Mouse (Mus musculus) kidney, embryonic 15.5 days (tissue): ENCODE results near the gene Ipcef1. TPM values are rescaled to one million over a fixed set of nuclear protein-coding genes. Genes with fewer than 3 reads are reported as not detected.

Source experiments
- ATAC-seq: fragments of 200-750 bp; cut with Nextera tagmentation; replicated peaks from 2 replicates; pipeline ENCODE4 v1.8.0; 2017; ENCODE audit warnings: moderate TSS enrichment; ENCODE audit not compliant: low FRiP score
- H3K27ac ChIP-seq: fragments of 300-500 bp; sonication (generic); 2 replicates; pipeline ENCODE4 v1.5.1; 2015; ENCODE audit warnings: mild to moderate bottlenecking, inconsistent platforms
- H3K27me3 ChIP-seq: fragments of 300-500 bp; sonication (generic); 2 replicates; pipeline ENCODE4 v1.6.1; 2015; ENCODE audit warnings: inconsistent platforms
- H3K36me3 ChIP-seq: fragments of 300-500 bp; sonication (generic); 2 replicates; pipeline ENCODE4 v1.6.1; 2015; ENCODE audit warnings: inconsistent platforms
- H3K4me1 ChIP-seq: fragments of 300-500 bp; sonication (generic); 2 replicates; pipeline ENCODE4 v1.6.1; 2015; ENCODE audit warnings: inconsistent platforms
- H3K4me2 ChIP-seq: fragments of 300-500 bp; sonication (generic); 2 replicates; pipeline ENCODE4 v1.6.1; 2015; ENCODE audit warnings: moderate library complexity, mild to moderate bottlenecking, inconsistent platforms
- H3K4me3 ChIP-seq: fragments of 300-500 bp; sonication (generic); replicated peaks from 2 replicates; pipeline ENCODE4 v1.5.1; 2015; ENCODE audit warnings: mild to moderate bottlenecking, inconsistent platforms
- H3K9ac ChIP-seq: fragments of 300-500 bp; sonication (generic); 2 replicates; pipeline ENCODE4 v1.6.1; 2015; ENCODE audit warnings: mild to moderate bottlenecking, inconsistent platforms
- H3K9me3 ChIP-seq: fragments of 300-500 bp; sonication (generic); replicated peaks from 2 replicates; pipeline ENCODE4 v1.6.1; 2016; ENCODE audit warnings: inconsistent platforms
- WGBS: fragments of 180-500 bp; shearing (Covaris S2); methylation state at CpG from one replicate; pipeline ENCODE4 v1.1.7; 2015; ENCODE audit warnings: mixed read lengths; 5-methylcytosine and 5-hydroxymethylcytosine counted together
- polyA plus RNA-seq: library from polyadenylated mRNA; unstranded; fragments of >200 nt; fragmentation: Nextera tagmentation; extraction: Ambion mirVana; gene quantifications from 2 replicates; pipeline ENCODE4 v1.2.1, GENCODE M21; 2015

Ipcef1 gene
- polyA plus RNA-seq, 1 experiment from 2014 or later, result 1.9 TPM

GRCm38 (mm10) chr10:6956357-6956756 is 95.9 kb downstream of the Ipcef1 start:
- Histone ChIP-seq H3K27me3 (no peaks in the 10 kb centered on the region), H3K27ac (no peak overlapping the region), H3K36me3 (no peaks in the 10 kb centered on the region), H3K9me3 (no peaks in the 10 kb centered on the region), H3K4me1 (no peaks in the 10 kb centered on the region), H3K4me2 (no peak overlapping the region), H3K4me3 (no peak overlapping the region), H3K9ac (no peak overlapping the region)
- WGBS, result 87% methylated on average over 2 of the region's 2 CpGs
- ATAC-seq, result no peak

- no peak for ATAC-seq
- no peak overlapping the region for H3K27ac ChIP-seq
- no peak overlapping the region for H3K4me3 ChIP-seq
- no peak overlapping the region for H3K9ac ChIP-seq
- H3K36me3 ChIP-seq, result no peaks in the 10 kb centered on the region
- no peaks in the 10 kb centered on the region for H3K4me1 ChIP-seq
- H3K4me2 ChIP-seq, result no peak overlapping the region
- H3K9me3 ChIP-seq, result no peaks in the 10 kb centered on the region
- no peaks in the 10 kb centered on the region for H3K27me3 ChIP-seq
These were observed 97.7 kb downstream of the Ipcef1 start for GRCm38 (mm10) chr10:6954533-6954932.

- H3K4me2 ChIP-seq, result no peak overlapping the region
- H3K4me1 ChIP-seq, result no peaks in the 10 kb centered on the region
- WGBS, result 71% methylated on average over 1 of the region's 1 CpGs
- no peak overlapping the region for H3K9ac ChIP-seq
- H3K4me3 ChIP-seq, result no peak overlapping the region
- ATAC-seq, result no peak
- H3K27me3 ChIP-seq, result no peaks in the 10 kb centered on the region
- no peak overlapping the region for H3K27ac ChIP-seq
- H3K36me3 ChIP-seq, result no peaks in the 10 kb centered on the region
- H3K9me3 ChIP-seq, result no peaks in the 10 kb centered on the region
These were observed 99.2 kb downstream of the Ipcef1 start for GRCm38 (mm10) chr10:6953115-6953514.

- Histone ChIP-seq H3K4me1 (no peaks in the 10 kb centered on the region), H3K4me2 (no peak overlapping the region), H3K9me3 (no peaks in the 10 kb centered on the region), H3K27me3 (no peaks in the 10 kb centered on the region), H3K4me3 (no peak overlapping the region), H3K36me3 (no peaks in the 10 kb centered on the region), H3K9ac (no peak overlapping the region), H3K27ac (no peak overlapping the region)
- 85% methylated on average over 4 of the region's 4 CpGs for WGBS
- ATAC-seq, result no peak
These were observed 115.4 kb downstream of the Ipcef1 start for GRCm38 (mm10) chr10:6936671-6937425.

DNA sequence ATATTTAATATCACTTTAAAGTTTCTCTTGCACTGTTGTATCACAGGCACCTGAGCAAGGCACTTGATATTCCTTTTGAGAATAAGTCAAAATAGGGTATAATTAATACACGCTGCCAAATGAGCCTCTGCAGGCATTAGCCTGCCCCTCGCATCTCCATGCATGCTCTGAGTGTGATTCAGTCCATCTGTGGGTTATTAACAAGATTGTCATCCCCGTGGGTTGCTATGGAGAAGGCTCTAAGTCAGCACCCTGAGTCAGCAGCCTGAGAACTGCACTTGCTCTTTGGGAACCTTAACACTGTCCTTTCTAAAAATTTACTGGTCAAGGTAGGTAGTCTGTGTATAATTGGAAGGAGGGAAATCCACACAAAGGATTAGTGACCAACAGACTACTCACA is 117.5 kb downstream of the Ipcef1 start:
- ATAC-seq, result no peak
- 76% methylated on average over 3 of the region's 3 CpGs for WGBS
- Histone ChIP-seq H3K4me1 (no peaks in the 10 kb centered on the region), H3K9ac (no peak overlapping the region), H3K27ac (no peak overlapping the region), H3K27me3 (no peaks in the 10 kb centered on the region), H3K9me3 (no peaks in the 10 kb centered on the region), H3K4me3 (no peak overlapping the region), H3K36me3 (no peaks in the 10 kb centered on the region), H3K4me2 (no peak overlapping the region)

DNA sequence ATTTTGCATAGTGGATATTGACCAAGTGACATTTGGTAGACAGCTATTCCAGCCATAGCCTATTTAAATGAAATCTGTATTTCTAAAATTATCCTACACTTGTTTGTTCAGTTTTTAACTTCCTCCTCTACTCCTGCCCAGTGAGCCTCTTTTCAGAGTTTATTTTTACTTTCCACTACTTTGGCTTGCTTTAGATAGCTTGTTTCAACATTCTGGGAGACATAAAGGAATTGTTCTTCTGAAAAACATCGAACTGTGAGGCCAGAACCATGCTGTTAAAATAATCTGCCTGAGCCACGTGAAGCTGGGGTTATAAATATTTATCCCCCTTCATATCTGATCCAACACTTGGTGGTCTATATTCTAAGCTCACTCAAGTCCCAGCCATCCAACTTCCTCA is 121.4 kb downstream of the Ipcef1 start:
- 68% methylated on average over 2 of the region's 2 CpGs for WGBS
- Histone ChIP-seq H3K36me3 (no peaks in the 10 kb centered on the region), H3K27me3 (no peaks in the 10 kb centered on the region), H3K9ac (no peak overlapping the region), H3K4me2 (no peak overlapping the region), H3K4me3 (no peak overlapping the region), H3K9me3 (no peaks in the 10 kb centered on the region), H3K27ac (no peak overlapping the region), H3K4me1 (no peaks in the 10 kb centered on the region)
- ATAC-seq, result no peak

GRCm38 (mm10) chr10:6930398-6930797 is 121.9 kb downstream of the Ipcef1 start:
- WGBS, result 93% methylated on average over 1 of the region's 1 CpGs
- no peak for ATAC-seq
- Histone ChIP-seq H3K36me3 (no peaks in the 10 kb centered on the region), H3K4me3 (no peak overlapping the region), H3K4me1 (no peaks in the 10 kb centered on the region), H3K4me2 (no peak overlapping the region), H3K9me3 (no peaks in the 10 kb centered on the region), H3K27me3 (no peaks in the 10 kb centered on the region), H3K9ac (no peak overlapping the region), H3K27ac (no peak overlapping the region)

GRCm38 (mm10) chr10:6928905-6929304 is 123.4 kb downstream of the Ipcef1 start:
- Histone ChIP-seq H3K4me1 (no peaks in the 10 kb centered on the region), H3K9me3 (no peaks in the 10 kb centered on the region), H3K36me3 (no peaks in the 10 kb centered on the region), H3K4me2 (no peak overlapping the region), H3K4me3 (no peak overlapping the region), H3K9ac (no peak overlapping the region), H3K27ac (no peak overlapping the region), H3K27me3 (no peaks in the 10 kb centered on the region)
- no peak for ATAC-seq
- WGBS, result 39% methylated on average over 1 of the region's 1 CpGs

- Histone ChIP-seq H3K36me3 (no peaks in the 10 kb centered on the region), H3K27me3 (no peaks in the 10 kb centered on the region), H3K4me1 (no peaks in the 10 kb centered on the region), H3K9ac (no peak overlapping the region), H3K9me3 (no peaks in the 10 kb centered on the region), H3K4me3 (no peak overlapping the region), H3K4me2 (no peak overlapping the region), H3K27ac (no peak overlapping the region)
- no peak for ATAC-seq
- WGBS, result 80% methylated on average over 4 of the region's 4 CpGs
These were observed 124.6 kb downstream of the Ipcef1 start for GRCm38 (mm10) chr10:6927600-6928223.

GRCm38 (mm10) chr10:6926724-6927123 is 125.6 kb downstream of the Ipcef1 start:
- Histone ChIP-seq H3K4me3 (no peak overlapping the region), H3K4me2 (no peak overlapping the region), H3K4me1 (no peaks in the 10 kb centered on the region), H3K36me3 (no peaks in the 10 kb centered on the region), H3K27ac (no peak overlapping the region), H3K9me3 (no peaks in the 10 kb centered on the region), H3K27me3 (no peaks in the 10 kb centered on the region), H3K9ac (no peak overlapping the region)
- no peak for ATAC-seq
- WGBS, result 71% methylated on average over 2 of the region's 2 CpGs

DNA sequence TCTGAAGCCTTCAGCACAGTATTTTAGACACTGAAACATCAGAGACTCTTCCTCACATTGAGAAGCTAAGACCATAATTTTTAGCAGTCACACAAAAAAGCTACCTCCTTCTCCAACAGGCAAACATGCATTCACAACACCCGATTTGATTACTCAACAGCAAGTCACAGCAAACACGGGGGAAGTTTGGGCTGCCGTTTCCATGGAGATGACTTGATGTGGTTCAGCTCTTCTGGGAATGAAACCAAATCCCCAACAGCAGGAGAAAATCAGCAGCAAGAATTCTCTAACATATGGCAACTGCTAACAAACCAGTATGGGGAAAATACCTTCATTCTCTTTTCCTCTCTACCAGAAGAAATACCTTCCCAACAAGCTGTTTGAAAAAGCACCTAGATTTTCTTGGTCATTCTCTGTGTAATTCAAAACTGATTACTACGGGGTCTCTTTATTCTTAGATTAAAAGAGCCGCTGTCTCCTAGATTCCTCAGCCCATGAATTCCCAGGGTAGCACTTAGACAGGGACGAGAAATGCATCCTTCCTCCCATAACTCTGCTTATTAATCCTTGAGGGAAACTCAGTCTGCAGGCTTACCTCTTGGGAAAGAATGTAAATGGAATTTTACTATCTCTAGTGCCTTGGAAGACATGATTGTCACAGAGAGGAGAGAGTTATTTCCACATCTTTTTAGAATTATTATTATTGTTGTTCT is 135.6 kb downstream of the Ipcef1 start:
- peak; percentile 84 for ATAC-seq
- no peak overlapping the region for H3K4me3 ChIP-seq
- no peaks in the 10 kb centered on the region for H3K36me3 ChIP-seq
- peak overlapping the region; percentile 68 for H3K27ac ChIP-seq
- 17% methylated on average over 6 of the region's 6 CpGs for WGBS
- peaks cover 7% of the 10 kb centered on the region for H3K4me1 ChIP-seq
- no peak overlapping the region for H3K4me2 ChIP-seq
- no peaks in the 10 kb centered on the region for H3K9me3 ChIP-seq
- no peaks in the 10 kb centered on the region for H3K27me3 ChIP-seq
- no peak overlapping the region for H3K9ac ChIP-seq

DNA sequence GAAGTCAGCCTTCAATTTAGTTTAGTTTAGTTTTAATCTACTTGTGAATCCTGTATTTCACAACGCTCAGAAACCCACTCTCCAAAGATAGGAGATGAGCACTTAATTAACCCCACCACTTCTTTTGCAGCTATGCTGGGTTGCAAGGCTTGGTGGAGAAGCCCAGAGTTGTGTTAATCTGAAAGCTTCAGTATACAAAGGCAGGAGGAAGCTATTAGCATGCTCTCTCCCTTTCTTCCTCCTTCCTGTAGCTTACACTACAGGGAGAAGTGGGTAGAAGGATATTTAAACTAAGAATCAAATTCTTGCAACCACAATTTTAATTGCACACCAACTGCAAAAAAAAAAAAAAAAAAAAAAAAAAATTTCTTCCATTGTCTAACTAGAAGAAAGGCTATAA is 136.3 kb downstream of the Ipcef1 start:
- Histone ChIP-seq H3K4me1 (peaks cover 7% of the 10 kb centered on the region), H3K4me3 (no peak overlapping the region), H3K27ac (no peak overlapping the region), H3K9ac (no peak overlapping the region), H3K36me3 (no peaks in the 10 kb centered on the region), H3K27me3 (no peaks in the 10 kb centered on the region), H3K4me2 (no peak overlapping the region), H3K9me3 (no peaks in the 10 kb centered on the region)
- 59% methylated on average over 1 of the region's 1 CpGs for WGBS
- no peak for ATAC-seq
